Mouse (Mus musculus): ENCODE results near the gene Wnk2. TPM values are rescaled to one million over a fixed set of nuclear protein-coding genes. Genes with fewer than 3 reads are reported as not detected.

Gene Wnk2
- polyA plus RNA-seq, 1 experiment from 2014 or later = 21.0 TPM

DNA sequence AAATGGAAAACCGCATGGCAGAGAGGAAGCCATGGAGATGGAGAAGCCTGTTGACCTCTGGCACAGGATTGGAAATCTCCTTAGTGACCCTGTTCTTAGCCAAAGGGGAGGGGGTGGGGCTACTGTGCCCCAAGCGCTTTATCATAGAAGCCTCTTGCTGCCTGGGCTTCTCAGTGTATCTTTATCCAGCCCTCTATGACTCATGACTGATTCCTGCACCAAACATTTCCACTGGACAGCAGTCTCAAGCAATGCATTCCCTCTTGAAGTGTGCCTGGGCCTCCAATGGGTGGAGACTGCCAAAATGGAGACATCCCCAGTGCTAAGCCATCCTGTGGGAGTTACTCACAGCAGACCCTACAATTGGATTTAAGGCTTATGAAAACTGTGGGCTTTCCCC, 157.7 kb downstream of the Wnk2 start:
- whole genome bisulfite sequencing = 69% methylated on average over 2 of the region's 2 CpGs
- Histone ChIP-seq H3K27ac (no peak overlapping the region), H3K9ac (replicated peaks) (no peak overlapping the region), H3K4me3 (replicated peaks) (no peak overlapping the region), H3K36me3 (no peaks in the 10 kb centered on the region), H3K4me2 (replicated peaks) (no peak overlapping the region), H3K27me3 (no peaks in the 10 kb centered on the region), H3K9me3 (no peaks in the 10 kb centered on the region; the same call in 1 of the 2 replicates), H3K4me1 (replicated peaks) (peaks cover 5% of the 10 kb centered on the region)
- no peak for ATAC-seq

Other genes starting within 250 kb of the Wnk2 start
- 11.5 and 12.2 TPM in 2 replicates for gene Fam120a, start 180.0 kb downstream of the Wnk2 start, polyA plus RNA-seq (2015; fragmentation: Nextera tagmentation; extraction: Ambion mirVana)
- 12.6 and 14.6 TPM in 2 replicates for gene Ninj1, start 39.5 kb upstream of the Wnk2 start, polyA plus RNA-seq (2015; fragmentation: Nextera tagmentation; extraction: Ambion mirVana)
- 14.9 and 18.9 TPM in 2 replicates for gene Card19, start 68.0 kb upstream of the Wnk2 start, polyA plus RNA-seq (2015; fragmentation: Nextera tagmentation; extraction: Ambion mirVana)
- 0.94 and 1.5 TPM in 2 replicates for gene Susd3, start 100.7 kb upstream of the Wnk2 start, polyA plus RNA-seq (2015; fragmentation: Nextera tagmentation; extraction: Ambion mirVana)
- 1.8 TPM in 2 replicates for gene Fgd3, start 172.3 kb upstream of the Wnk2 start, polyA plus RNA-seq (2015; fragmentation: Nextera tagmentation; extraction: Ambion mirVana)
- 24.0 and 26.6 TPM in 2 replicates for gene Bicd2, start 193.6 kb upstream of the Wnk2 start, polyA plus RNA-seq (2015; fragmentation: Nextera tagmentation; extraction: Ambion mirVana)

All from midbrain, embryonic 13.5 days (tissue).